Mouse (Mus musculus): ENCODE data around the gene Fignl2.

The Fignl2 gene

GRCm38 (mm10) chr15:101066920-101067696 lies 11.3 kb downstream of the Fignl2 start:
- 67% methylated on average over 7 of the region's 9 CpGs for WGBS

DNA sequence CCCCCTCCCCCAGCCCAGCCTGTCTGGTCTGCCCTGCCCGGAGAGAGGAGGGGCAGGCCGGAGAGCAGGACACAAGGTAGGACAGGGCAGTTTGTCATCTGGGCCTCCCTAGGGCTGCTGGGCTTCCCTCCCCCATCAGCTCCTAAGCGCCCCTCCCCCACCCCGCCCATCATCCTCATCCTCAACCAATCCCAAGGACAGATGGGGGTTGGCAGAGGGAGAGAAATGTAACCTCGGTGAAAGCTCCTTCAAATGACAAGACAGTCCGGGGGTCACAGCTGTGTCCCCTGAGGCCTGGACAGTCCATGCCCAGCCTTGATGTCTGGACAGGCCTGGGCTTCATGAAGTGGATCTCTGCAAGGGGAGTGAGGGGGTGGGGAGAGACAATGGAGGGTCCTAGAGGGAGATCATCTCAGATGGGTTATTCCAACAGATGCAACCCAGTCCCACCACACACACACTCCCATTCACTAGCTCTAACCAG lies 12.0 kb downstream of the Fignl2 start:
- 52% methylated on average over 6 of the region's 6 CpGs for WGBS

DNA sequence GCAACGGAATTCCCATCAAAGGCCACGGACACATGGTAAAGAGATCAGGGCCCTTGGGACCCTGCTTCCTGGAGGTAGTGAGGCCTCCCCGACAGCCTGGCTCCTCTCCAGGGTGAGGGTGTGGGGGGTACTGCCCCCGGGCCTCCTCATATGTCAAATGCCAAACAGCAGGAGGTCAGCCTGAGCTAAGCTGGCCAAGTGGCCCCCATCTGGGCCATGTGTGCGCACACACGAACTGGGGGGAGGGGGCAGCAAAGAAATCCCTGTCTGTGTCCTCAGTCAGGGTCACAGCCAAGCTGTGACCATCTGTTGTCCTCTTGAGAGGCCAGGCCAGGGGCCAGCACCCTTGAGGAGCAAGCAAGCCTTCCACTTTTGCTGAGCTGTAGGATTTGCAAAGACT lies 13.3 kb downstream of the Fignl2 start:
- WGBS = 60% methylated on average over 6 of the region's 6 CpGs

DNA sequence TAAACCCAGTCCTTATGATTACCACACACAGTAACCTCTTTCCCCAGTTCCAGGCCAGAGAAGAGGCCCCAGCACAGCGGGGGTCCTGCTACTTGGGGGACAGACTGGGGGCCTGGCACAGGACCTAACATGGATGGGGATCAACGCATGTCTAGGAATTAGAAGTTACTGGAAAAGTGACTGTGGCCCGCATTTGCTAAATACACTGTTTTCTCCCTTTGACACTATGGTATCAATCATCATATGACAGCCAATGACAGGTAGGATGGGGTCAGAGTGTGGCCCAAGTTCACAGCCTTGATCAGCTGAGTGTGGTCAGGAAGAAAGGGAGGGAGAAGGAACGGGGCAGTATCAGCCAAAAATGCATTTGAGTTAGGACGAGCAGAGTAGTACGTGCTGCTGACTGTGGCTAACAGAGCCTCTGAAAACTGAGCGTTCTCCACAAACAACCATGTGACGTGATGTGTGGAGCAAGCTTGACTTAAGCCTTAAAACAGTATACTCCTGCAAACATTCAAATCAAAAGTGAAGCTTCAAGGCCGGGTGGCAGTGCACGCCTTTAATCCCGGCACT lies 18.0 kb downstream of the Fignl2 start:
- 87% methylated on average over 11 of the region's 11 CpGs for WGBS

GRCm38 (mm10) chr15:101059570-101060279 lies 18.6 kb downstream of the Fignl2 start:
- 54% methylated on average over 9 of the region's 9 CpGs for WGBS

DNA sequence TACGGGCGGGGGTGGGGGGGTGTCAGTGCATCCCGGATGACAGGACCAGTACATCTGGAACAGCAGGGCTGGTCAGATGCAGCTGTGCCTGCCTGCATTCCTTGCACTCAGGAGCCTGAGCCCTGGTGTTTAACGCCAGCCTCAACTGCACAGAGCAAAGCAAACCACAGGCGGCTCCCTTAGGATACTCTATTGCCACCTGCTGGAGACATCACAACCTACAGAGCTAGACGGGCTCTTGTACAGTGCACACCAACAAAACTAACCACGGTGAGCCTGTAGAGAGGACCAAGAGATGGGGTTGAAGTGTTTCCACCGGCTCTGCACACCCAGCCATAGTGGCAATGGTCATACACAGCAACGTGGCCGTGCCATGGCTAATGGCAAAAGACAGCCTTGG lies 22.1 kb downstream of the Fignl2 start:
- 46% methylated on average over 10 of the region's 10 CpGs for WGBS

DNA sequence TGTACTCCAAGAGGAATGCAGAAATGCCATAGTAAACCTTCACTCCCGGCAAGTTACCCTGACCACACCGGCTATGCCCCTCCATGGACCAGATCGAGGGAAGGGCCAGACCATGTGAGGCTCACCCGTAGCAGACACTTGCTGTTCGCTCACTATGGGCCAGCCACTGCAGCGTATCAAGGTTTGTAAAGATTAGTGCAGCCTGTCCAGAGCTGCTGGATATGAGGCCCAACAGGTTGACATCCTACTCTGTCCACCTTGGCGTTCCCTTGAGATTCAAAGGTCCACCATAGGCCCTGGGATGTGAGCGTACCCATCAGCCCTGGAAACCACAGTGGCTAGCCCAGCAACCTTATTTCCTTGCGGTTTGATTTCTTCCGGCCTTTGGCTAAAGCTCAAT lies 23.8 kb downstream of the Fignl2 start:
- 94% methylated on average over 10 of the region's 10 CpGs for WGBS

DNA sequence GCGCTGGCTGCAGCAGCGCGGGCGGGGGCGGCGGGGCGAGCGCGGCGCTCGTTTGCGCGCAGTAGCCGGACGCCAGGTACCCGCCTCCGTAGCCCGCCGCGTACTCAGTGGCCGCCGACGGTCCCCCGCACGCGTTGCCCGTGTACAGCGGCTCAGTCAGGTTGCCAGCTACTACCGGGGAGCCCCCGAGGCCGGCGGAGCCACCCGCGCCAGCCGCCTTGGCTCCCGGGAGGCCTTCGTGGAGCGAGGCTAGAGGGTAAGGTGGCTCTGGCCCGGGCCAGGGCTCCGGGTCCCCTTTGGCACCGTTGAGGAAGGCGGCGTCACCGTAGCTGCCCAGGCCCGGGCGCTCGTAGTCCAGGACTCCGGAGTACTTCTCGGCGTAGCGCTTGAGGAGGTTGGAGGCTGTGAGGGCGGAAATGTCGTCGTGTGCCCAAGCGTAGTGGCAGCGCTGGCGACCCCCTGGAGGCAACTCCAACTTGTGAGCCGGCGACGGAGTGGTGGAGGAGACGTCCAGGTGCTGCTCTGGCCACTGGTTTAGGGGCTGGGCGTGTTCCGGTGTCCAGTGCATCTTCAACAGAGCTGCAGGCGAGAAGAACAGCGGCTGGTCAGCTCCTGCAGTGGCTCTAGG lies 24.4 kb downstream of the Fignl2 start:
- 27% methylated on average over 65 of the region's 65 CpGs for WGBS

- 32% methylated on average over 115 of the region's 120 CpGs for WGBS
Observed at GRCm38 (mm10) chr15:101052560-101053501, 25.5 kb downstream of the Fignl2 start.

DNA sequence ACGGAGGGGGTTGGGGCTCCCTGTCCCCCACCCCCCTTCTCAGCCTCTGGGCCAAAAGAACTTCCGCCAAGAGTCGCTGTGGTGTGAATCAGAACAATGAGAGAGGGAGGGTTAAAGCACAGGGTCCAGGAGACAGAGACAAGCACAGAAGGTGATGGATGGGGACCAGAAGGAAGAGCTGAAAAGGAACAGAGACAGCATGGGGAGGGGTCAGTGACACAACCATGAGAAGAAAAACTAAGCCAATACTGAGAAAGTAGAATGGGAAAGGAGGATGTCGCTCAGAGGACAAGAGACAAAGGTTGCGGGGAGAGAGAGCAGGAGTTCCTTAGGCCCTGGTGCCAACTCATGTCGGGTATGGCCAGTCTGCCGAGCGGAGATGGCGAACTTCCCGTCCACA lies 26.5 kb downstream of the Fignl2 start:
- 78% methylated on average over 10 of the region's 10 CpGs for WGBS

- WGBS = 81% methylated on average over 5 of the region's 5 CpGs
Observed at GRCm38 (mm10) chr15:101048338-101048896, 29.9 kb downstream of the Fignl2 start.

DNA sequence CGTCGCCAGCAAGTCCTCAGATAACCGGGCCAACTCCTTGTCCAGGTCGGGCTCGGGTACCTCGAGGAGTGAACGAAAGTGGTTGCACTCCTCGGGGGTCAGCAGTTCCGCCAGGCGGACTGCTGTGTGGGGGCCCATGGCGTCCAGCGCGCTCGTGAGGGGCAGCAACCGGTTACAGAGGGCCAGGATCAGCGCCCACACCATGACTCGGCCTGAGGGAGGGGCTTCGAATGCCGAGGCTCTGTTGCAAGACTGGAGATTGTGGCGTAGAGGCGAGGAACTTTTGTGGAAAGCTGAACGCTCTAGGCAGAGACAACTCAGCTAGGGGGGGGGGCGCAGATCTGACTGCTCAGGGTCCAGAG lies 31.2 kb downstream of the Fignl2 start, which contains the start of gene Gm47841:
Gm47841 (minus strand) TSS at position 204 of the 362 bp plus-strand sequence.
- WGBS = 10% methylated on average over 22 of the region's 23 CpGs

GRCm38 (mm10) chr15:101046527-101047193 lies 31.7 kb downstream of the Fignl2 start:
- 1% methylated on average over 62 of the region's 77 CpGs for WGBS

GRCm38 (mm10) chr15:101046039-101046526 lies 32.3 kb downstream of the Fignl2 start:
- WGBS = 7% methylated on average over 43 of the region's 43 CpGs

GRCm38 (mm10) chr15:101044531-101044930 lies 33.8 kb downstream of the Fignl2 start:
- 66% methylated on average over 6 of the region's 6 CpGs for WGBS

GRCm38 (mm10) chr15:101042613-101043012 lies 35.8 kb downstream of the Fignl2 start:
- 32% methylated on average over 6 of the region's 6 CpGs for WGBS

GRCm38 (mm10) chr15:101041966-101042365 lies 36.4 kb downstream of the Fignl2 start:
- WGBS = 70% methylated on average over 6 of the region's 6 CpGs

DNA sequence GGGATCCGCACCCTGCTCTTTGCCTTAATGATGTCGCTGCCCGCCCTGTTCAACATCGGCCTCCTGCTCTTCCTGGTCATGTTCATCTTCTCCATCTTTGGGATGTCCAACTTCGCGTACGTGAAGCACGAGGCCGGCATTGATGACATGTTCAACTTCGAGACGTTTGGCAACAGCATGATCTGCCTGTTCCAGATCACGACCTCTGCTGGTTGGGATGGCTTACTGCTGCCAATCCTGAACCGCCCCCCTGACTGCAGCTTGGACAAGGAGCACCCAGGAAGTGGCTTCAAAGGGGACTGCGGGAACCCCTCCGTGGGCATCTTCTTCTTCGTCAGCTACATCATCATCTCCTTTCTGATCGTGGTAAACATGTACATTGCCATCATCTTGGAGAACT lies 38.7 kb downstream of the Fignl2 start:
- 58% methylated on average over 17 of the region's 17 CpGs for WGBS

DNA sequence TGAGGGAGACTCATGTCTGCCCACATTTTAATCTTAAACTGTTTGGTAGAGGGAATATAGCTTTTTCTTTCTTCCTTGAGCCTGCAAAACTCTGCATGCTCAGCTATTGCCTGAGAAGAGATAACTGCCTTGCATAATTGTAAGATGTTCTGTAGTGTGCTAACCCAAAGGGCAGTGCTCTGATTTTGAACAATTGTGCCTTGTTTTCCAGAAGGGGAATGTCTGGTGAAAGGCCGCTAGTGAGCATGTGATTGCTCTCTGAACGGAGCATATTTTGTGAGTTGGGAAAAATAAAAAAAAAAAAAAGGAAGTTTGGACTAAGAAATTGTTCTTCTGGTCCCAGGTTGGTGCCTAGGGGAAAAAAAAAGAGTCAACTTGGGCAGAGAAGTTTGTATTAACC lies 49.4 kb downstream of the Fignl2 start:
- 64% methylated on average over 2 of the region's 2 CpGs for WGBS

DNA sequence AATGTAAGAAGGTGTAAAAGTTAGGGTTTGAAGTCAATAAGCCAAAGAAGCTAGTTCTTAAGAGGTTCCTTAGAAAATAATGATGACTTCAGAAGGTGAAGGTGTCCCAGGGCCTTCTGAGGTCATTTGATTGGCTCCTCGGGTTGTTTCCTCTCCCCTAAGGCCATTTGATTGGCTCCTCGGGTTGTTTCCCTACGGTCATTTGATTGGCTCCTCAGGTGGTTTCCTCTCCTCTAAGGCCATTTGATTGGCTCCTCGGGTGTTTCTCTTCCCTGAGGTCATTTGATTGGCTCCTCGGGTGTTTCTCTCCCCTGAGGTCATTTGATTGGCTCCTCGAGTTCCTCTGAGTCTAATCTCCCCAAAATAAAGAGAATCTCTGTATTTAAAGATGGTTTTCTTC lies 67.0 kb downstream of the Fignl2 start:
- 82% methylated on average over 6 of the region's 6 CpGs for WGBS
